Mouse (Mus musculus) granulocyte monocyte progenitor cell, adult 5-6 weeks (primary cell): ENCODE results near the gene Rreb1. TPM values are rescaled to one million over a fixed set of nuclear protein-coding genes. Genes with fewer than 3 reads are reported as not detected.
"Not testable (repeated sequence)": the region's sequence is repeated elsewhere in the genome, so short reads cannot be mapped to it uniquely, and the experiment has no call there.

Experiments
- ATAC-seq: replicated peaks from 2 replicates; pipeline ENCODE4 v1.8.0; 2016; ENCODE audit warnings: mild to moderate bottlenecking, moderate TSS enrichment, inconsistent platforms; ENCODE audit not compliant: poor library complexity, severe bottlenecking
- total RNA-seq, 2 experiments: library from RNA; stranded (forward) in 1 of 2; stranded (reverse) in 1 of 2; fragments of 200-712, 200-1000 nt in 1 of 2; fragments of >200 nt in 1 of 2; fragmentation: Nextera tagmentation in 1 of 2; gene quantifications; 2 replicates each; pipeline ENCODE4 v1.2.3; 2014 to 2017

The Rreb1 gene
- total RNA-seq, 2 experiments from 2014 or later: 30.9 to 70.6 TPM

GRCm38 (mm10) chr13:37826281-37826993, 48.2 kb downstream of the Rreb1 start:
- ATAC-seq: peak; percentile 6; the same call in 1 of the 2 replicates

GRCm38 (mm10) chr13:37826994-37827262, 48.7 kb downstream of the Rreb1 start:
- ATAC-seq: no peak

GRCm38 (mm10) chr13:37827263-37827995, 49.2 kb downstream of the Rreb1 start:
- ATAC-seq: peak; percentile 26

- ATAC-seq: no peak
Measured at GRCm38 (mm10) chr13:37827996-37828579, 49.9 kb downstream of the Rreb1 start.

DNA sequence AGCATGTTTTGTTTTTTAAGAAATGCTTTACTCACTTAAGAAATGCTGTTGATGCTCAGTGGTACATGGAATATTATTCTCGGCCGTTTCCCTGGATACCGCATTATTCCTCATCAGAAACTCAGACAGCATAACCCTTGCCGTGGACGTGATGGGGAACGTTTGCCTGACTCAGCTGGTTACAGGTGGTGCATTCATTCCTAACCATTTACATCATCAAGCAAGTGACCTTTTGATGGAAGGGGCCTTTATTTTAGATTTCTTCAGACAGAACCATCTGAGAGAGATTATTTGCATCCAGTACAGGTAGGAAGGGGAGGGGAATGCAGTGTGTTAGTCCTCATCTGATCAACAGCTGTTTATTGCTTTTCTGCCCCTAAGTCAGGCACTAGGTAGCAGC, 50.7 kb downstream of the Rreb1 start:
- no peak for ATAC-seq

GRCm38 (mm10) chr13:37830256-37830655, 52.1 kb downstream of the Rreb1 start:
- ATAC-seq: no peak

GRCm38 (mm10) chr13:37830874-37831311, 52.7 kb downstream of the Rreb1 start:
- ATAC-seq: peak; percentile 11; the same call in 1 of the 2 replicates

DNA sequence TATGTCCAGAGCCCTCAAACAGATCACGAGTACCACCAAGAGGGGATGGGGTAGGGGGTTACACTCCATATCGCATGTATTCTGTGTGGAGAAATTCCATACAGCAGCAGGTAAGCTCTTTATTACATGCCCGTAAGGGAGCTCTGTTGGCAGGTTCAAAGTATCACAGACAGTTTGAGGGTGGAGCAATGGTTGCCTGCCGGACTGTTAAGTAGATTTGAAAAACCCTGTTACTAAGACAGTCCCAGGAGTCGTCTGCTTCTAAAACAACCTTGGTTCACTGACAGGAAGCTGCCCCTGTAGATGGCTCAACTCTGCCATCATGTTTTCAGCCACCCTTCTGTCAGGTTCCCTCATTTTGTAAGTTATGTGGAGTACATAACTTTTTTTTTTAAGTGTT, 54.3 kb downstream of the Rreb1 start:
- peak; percentile 24 for ATAC-seq

DNA sequence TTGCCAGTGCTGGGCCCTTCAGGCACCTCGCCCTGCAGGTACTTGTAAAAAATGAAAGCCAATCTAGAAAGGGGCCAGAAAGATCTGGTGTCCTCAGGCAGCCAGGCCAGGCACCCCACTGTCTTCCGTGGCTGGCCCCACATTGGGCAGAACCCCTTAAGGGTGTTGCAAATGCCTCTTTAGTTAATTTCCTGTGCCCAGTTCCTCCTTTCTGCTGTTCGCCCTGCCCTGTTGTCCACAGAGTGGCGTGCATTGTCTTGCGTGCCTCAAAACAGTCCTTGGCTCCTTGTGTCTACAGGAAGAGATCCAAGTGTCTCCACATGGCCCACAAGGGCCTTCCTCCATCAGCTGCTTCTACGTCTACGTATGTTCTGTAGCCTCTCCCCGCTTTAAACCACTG, 55.3 kb downstream of the Rreb1 start:
- peak; percentile 94 for ATAC-seq

DNA sequence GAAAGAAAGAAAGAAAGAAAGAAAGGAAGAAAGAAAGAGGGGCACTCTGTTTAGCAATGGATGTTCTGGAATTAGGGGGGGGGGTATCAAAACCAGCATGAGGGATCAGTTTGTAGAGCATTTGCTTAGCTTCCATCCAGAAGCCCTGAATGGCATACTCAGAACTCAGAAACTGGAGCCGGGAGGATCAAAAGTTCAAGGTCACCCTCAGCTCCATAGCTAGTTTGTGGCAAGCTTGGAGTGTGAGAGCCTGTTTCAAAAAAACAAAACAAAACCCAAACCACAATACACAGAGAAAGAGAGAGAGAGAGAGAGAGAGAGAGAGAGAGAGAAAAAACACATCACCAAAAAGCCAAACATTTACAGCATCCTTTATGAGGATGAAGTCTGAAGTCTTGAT, 57.1 kb downstream of the Rreb1 start:
- ATAC-seq: no peak

DNA sequence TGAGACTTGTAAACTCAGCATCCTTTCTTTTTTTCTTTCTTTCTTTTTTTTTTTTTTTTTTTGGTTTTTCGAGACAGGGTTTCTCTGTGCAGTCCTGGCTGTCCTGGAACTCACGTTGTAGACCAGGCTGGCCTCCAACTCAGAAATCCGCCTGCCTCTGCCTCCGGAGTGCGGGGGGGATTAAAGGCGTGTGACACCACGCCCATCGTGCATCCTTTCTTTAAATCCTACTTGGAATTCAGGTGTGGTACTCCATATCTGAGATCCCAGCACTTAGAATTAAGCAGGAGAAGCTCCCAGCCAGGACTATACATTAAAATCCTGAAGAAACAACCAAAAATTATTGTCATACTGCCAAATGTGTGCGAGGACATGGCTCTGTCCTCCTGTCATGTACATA, 57.6 kb downstream of the Rreb1 start:
- not testable (repeated sequence) for ATAC-seq

- ATAC-seq: no peak
Measured at GRCm38 (mm10) chr13:37837372-37837771, 59.2 kb downstream of the Rreb1 start.

GRCm38 (mm10) chr13:37838260-37839183, 60.3 kb downstream of the Rreb1 start:
- no peak for ATAC-seq

GRCm38 (mm10) chr13:37843241-37843640, 65.0 kb downstream of the Rreb1 start:
- ATAC-seq: no peak

DNA sequence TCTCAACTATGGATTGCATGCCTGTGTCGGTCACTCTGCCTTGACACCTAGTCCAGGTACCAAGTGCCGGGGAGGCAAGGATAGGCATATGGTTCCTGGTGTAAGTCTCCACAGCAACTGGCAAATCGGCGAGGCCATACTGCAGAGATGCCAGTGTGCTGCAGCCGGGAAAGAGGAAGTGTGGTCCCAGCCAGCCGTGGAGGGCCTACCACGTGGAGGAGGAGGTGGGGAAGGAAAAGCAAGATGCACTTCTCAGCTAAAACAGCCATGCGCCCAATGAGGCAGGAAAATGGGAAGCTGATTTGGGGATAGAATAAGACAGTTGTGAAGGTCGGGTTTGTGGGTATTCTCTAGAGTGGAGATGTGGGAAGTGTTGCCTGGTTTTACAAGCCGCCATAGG, 65.6 kb downstream of the Rreb1 start:
- ATAC-seq: peak; percentile 87

DNA sequence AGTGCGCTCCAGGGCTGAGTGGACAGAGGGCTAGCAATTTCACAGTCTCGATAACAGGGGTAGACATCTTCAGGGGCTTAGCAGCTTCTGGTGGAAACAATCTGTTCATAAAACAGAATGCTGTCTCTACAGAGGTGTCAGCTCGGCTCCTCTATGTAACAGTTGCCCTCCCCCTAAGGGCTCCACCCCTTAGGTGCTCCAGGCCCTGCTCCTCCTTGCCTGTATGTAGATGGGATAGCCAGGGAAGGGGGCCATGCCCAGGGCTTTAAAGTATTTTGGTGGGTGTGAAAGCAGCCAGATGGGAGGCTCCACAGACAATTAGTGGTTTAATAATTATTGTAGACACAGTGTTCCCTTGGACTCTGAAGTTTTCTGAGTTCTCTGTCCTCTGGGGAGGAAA, 67.0 kb downstream of the Rreb1 start:
- ATAC-seq: no peak

- ATAC-seq: peak; percentile 63
Measured at GRCm38 (mm10) chr13:37845641-37846040, 67.4 kb downstream of the Rreb1 start.

DNA sequence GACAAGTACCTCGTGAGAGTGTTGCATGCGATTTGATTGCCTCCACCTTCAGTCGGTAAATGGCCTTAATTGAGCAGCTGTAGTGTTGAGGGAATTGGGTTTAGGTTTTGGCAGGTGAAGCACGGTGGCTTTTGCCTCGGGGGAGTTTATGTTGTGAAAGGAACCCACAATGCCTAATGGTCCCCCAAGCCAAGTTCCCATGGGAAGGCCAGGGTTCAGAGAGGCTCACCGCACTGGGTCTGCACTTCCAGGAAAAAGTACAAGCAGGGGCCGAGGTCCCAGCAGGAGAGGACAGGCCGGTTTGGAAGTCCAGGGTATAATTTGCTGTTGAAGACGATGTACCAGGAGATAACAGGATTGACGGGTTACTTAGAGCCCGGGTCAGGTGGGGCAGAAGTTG, 68.3 kb downstream of the Rreb1 start:
- ATAC-seq: no peak

DNA sequence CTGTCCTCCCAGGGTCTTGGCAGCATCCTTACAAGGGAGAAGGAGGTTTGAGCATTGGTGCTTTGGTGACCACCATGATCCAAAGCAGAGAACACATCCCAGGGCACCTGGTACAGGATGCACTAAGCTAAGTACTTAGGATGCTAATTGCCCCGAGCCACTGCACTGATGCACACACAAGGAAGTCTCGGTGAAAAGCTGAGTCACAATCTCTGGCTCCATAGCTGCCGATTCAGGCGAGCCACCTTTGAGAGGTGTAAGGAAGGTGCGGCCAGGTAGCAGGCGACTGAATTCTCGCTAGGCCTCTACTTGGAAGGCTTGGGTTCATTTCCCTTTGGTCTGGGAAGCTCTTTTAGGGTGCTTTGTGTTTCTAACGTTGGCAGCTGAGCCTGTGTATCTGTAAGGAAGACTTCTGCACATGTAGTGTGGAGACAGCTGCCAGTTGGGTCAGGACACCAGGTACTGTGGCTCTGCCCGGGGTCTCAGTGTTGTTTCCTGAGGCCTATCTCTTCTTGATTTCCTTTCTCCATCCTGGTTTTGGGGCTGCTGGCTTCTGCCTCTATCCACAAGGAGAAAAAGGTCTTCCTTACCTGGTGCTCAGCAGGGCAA, 68.9 kb downstream of the Rreb1 start:
- ATAC-seq: no peak
